Mouse (Mus musculus) hematopoietic stem cell, adult 5-6 weeks (primary cell): ENCODE measurements around the gene Susd6. TPM values are rescaled to one million over a fixed set of nuclear protein-coding genes. Genes with fewer than 3 reads are reported as not detected.

Experiments used
- ATAC-seq, 2 experiments: fragments of 125-278 bp in 1 of 2; replicated peaks in 1 of 2; 2 replicates each; pipeline ENCODE4 v1.8.0; 2016 to 2017; ENCODE audit warnings: inconsistent platforms in 2 of 2, mild to moderate bottlenecking in 2 of 2, moderate number of reproducible peaks in 2 of 2, low read depth in 1 of 2, moderate TSS enrichment in 1 of 2; ENCODE audit not compliant: low FRiP score in 2 of 2, poor library complexity in 2 of 2, severe bottlenecking in 2 of 2, insufficient read depth in 1 of 2, low TSS enrichment in 1 of 2
- total RNA-seq: library from RNA; stranded (forward); fragments of 172-1452, 232-1000 nt; gene quantifications from 2 replicates; pipeline ENCODE4 v1.2.3, GENCODE M21; 2017

Gene Susd6
- total RNA-seq, 1 experiment from 2014 or later, result 27.5 TPM

DNA sequence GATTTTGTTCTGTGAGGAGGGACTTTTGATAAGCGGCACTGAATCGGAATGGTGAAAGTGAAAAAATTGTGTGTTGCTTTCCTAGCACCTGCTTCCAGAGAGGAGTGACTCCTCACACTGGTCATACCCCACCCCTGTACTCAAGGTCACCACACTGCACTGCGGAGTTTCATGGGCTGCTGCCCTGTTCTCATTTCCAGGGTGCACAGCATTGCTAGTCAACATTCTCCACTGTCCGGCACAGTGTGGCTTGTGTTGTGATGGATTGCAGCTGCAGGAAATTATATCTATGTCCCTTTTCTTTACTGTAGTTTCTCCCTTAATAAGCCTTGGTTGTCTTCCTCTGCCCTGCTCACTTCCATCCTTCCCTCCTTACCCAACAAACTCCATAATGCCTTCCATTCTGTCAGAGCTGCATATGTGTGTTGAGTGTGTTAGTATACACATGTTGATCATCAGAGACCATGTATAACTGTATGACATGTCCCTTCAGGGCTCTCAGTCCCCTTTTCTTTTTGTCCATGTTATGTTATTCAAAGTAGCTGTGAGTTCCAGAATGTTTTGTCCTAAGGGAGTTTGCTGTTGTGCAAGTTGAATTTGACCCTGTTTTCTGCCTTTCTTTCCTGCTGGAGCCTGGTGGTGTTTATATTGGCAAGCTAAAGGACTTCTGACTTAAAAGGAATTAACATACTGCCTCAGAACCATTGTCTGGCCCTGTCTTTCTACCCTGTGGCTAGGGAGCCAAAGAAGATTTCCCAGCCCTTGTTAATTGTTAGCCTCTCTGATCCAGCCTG is 53.5 kb downstream of the Susd6 start:
- ATAC-seq, result no peak

DNA sequence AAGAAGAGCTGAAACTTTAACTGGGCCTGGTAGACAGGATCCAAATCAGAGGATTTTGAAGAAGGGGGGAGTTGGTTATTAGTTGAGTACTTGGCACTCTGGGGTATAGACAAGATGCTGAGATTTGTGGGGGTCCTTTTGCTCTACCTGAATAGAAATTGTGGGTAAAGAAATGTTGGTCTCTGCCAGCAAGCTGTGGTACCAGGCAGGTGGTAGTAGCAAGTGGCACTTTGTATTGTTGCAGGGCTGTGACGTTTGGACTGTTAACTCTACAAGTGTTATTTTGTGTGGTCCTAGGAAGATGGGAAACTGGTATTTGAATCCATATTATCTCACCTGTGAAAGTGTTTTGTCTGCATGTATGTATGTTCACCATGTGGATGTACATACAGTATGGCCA is 55.6 kb downstream of the Susd6 start:
- no peak for ATAC-seq

DNA sequence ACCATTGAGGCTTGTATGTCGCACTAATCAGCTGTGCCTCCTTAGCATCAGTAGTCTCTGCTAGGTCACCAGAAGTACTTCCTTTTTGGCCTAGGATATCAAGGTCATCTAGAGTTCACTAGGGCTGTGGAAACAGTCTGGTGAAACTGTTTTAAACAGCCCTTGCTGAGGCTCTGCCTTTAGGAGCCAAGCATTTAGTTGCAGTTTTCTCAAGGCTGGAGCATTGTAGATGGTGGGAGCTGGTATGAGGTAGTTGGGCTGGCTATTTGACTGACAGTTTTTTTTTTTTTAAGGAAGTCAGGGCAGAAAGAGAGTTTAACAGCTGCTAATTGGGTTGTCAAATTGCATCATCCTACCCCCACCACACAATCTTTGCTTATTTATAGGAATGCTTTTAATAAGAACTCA is 56.6 kb downstream of the Susd6 start:
- ATAC-seq, result peak; percentile 75 to 76

- peak in 1 of 2 experiments; percentile 44; a peak in 2 of 4 replicates for ATAC-seq
Observed at GRCm38 (mm10) chr12:80852001-80852400, 61.7 kb downstream of the Susd6 start.

DNA sequence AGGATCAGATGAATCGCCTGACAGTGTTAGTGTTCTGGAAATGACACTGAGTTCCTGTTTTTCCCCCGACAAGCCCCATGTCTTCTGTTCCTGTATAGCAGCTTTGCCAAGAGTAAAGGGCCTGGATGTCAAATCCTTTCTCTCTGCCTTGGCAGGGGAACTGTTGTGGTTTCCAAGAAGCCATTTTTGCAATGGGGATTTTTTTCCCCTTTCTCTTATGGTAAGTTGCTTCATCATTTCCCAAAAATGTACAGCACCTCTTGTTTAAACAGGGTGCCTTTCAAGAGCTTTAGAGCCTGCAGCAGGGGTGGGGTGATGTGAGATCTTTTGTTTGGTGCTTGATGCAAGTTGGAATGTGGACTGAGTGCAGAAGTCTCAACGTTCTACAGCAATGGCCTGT is 63.4 kb downstream of the Susd6 start:
- peak; percentile 70 to 74 for ATAC-seq

GRCm38 (mm10) chr12:80854671-80855070 is 64.4 kb downstream of the Susd6 start:
- no peak for ATAC-seq

- ATAC-seq, result no peak
Observed at GRCm38 (mm10) chr12:80855100-80855499, 64.8 kb downstream of the Susd6 start.

GRCm38 (mm10) chr12:80855581-80855980 is 65.3 kb downstream of the Susd6 start:
- no peak for ATAC-seq

DNA sequence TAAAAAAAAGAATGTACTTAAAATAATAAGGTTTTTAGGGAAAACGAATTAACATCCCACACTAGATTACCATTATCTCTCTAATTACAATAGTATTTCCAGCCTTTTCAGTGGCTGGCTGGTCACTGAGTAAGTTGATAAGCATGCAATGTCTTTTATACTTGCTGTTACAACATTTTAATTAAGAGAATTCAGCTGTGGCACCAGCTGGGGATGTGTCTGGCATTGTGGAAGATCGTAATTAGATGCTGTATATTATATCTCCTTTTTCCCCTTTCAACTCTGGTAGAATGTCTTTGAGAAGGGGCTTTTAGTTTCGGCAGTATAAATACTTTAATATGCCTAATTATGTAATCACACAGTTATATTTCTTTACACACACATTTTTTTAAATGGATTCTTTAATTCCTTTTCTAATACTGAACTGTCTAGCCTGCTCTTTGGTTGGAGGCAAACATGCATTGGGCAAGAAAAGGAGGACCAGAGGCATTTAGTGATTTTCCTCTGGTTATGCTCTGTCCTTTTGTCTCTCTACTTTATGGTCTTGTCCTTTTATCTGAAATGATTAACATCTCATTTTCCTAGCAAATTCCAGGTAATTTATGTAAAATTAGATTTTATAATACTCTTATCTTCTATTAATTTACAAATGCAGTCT is 67.5 kb downstream of the Susd6 start:
- no peak for ATAC-seq

DNA sequence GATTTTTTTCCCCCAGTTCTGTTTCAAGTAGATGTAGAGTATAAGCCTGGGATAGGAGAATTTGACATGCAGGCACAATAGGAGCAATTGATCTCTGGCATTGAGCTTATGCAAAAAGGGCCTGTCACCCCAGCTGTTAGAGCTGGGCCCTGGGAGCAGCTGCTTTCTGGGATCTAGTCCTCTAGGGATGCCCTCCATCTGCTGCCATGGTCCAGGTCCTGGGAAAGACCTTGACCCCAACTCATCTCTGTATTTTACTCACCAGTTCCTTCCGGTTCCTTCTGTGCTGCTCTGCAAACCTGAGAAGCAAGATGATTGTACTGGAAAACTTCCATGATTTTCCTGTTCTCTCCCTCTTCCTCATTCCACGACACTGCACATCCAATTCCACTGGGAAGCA is 68.0 kb downstream of the Susd6 start:
- ATAC-seq, result no peak

DNA sequence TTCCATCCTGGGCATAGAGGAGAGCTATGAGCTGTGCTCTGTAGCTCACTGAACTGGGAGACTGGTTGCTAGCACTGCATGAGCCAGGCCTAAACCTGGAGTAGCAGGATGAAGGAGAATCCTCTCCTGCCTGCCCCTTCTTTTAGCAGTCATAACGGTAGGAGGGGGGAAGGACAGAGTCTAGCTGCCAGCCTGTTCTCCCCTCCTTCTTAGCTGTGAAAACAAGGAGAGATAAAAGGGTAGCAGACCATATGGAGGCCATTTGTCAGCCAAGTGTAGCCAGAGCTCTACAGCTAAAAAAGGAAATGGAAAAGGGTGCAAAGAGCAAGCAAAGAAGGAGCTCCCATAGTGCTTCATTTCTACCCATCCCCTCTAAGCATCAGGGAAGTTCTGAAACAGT is 71.6 kb downstream of the Susd6 start:
- no peak for ATAC-seq

DNA sequence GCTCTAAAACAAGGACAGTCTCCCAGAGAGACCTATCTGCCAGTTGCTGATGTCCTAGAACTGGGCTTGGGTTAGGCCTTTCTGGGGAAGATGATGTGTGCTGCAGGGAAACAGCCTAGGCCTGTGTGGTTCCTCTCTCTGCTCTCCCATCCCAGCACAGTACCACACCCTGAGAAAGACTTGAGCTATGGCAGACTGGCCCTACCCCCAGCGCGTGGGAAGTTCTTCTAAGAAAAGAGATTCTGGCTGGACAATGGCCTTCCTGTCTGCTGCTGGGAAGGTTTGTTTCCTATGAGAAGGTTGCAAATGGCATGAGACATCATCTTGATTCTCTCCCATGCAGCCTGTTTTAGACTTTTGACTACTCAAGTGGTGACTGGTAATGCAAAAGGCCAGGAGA is 73.1 kb downstream of the Susd6 start:
- no peak for ATAC-seq

DNA sequence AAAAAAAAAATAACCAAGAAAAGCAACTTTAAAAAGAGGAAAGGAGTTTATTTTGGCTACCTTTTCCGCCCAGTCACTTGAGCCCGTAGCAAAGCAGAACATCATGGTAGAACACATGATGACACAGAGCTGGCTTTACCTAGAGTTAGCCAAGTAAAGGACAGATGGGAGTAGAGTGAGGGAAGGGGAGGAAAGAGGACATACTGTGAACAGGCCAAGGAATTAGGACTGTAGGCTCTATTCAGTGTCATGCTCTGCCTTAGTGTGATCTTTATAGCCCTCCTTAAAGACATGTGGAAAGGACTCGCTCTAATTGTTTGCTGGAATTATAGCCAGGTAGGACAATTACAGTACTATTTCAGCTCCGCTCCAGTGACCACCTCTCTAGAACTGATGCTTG is 74.9 kb downstream of the Susd6 start:
- ATAC-seq, result no peak

DNA sequence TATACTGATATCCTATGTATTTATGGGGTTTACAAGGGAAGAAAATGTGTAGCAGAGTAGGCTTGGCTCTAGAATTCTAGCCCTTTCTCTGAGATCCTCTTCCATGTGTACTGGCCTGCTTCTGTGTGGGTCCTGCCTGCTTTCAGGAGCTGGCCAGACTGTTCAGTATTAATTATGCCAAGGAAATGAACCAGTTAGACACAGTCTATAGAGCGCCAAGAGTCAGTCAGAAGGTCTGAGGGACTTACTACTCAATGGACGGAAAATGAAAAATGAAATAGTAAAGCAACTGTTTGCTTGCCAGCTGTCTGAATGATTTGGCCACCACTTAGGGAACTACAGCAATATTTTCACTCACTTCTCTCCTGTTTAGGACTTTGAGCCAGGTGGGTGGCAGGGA is 75.7 kb downstream of the Susd6 start:
- ATAC-seq, result no peak

DNA sequence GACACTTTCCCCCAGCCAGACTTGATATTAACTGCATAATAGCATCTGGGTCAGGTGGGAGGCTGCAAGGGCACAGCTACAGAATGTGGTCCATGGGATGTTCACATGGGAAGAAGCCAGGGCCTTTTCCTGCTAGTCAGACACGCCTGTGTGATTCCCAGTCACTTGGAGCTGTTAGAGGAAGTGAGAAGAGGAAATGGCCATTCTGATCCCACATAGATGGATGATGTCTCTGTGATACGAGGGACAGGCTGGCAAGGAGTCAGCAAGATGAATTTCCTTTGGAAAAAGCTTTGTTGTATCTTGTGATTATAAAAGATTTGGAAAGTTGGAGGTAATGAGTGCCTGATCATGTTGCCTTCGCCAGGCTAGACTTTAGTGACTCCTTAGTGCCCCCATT is 76.8 kb downstream of the Susd6 start:
- ATAC-seq, result no peak

DNA sequence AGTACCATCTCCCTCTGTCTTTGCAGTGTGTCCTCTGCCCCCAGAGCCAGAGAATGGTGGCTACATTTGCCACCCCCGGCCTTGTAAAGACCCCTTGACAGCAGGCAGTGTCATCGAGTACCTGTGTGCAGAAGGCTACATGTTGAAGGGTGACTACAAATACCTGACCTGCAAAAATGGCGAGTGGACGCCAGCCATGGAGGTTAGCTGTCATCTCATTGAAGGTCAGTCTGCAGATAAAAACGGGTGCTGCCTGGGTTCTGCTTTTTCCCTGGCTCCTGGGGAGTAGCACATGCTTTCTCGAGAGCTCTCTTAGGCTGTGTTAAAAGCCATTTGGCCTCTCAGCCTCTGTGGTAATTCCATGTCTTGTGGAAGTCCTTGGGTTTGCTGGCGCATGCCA is 78.1 kb downstream of the Susd6 start:
- ATAC-seq, result no peak

GRCm38 (mm10) chr12:80877215-80878092 is 87.1 kb downstream of the Susd6 start:
- no peak for ATAC-seq

DNA sequence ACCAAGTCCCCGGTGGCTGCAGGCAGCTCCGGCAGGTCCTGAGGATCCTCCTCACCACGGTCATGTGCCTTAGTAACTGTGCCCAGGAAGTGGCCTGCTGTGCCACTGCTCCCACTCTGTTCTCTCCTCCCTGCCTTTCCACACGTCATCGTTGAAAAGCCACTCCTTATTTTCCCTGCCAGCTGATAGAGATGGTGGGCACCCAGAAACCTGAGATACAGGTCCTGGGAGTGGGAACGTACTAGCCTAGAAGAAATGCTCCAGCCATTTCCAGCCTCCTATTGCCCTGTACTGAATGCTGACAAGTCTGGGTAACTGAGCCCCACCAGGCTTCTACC is 87.8 kb downstream of the Susd6 start:
- no peak for ATAC-seq
